ENCODE assay signal across 31 mouse cellular contexts in the genomic region with DNA sequence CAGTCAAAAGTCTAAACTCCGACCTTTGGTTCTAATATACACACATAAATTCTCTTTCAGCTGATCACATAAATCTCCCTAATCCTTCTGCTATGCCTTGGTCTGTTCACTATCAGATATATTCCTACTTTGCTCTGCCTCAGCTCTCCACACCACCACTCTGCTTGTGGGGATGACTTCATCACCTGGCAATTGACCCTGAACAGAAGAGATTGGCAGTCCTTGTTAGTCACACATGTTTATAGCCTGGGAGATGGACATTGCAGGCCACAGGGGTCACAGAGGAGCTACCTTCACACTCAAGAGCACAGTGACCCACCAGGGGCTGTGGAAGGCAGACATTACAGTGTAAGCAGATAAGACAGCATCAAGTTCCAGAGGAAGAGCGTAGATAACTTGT.
DNase-seq lines count a peak whose midpoint lies in the region; ATAC-seq lines count a peak whose summit lies in the region.
"Had no signal": no experiment of that assay in that cellular context is flagged by ENCODE, and none has a peak within 500 bp of the region (broad histone marks: within the 10 kb centered on the region; RNA-seq: fewer than 3 reads in every experiment).

No protein-coding gene starts in this region.

- H3K27me3 ChIP-seq in kidney, embryonic 15.5 days = no peaks in the 10 kb centered on the region
- H3K27me3 ChIP-seq: heart, embryonic 15.5 days; limb, embryonic 15.5 days; liver, embryonic 13.5 days; neural tube, embryonic 12.5 days; stomach, embryonic 15.5 days had no signal

- H3K4me2 ChIP-seq in kidney, embryonic 15.5 days = no peak overlapping the region
- H3K4me2 ChIP-seq: heart, embryonic 15.5 days; limb, embryonic 15.5 days; liver, embryonic 13.5 days; midbrain, embryonic 11.5 days; neural tube, embryonic 12.5 days; stomach, embryonic 15.5 days had no signal

- no peak for DNase-seq in kidney, adult 9 months
- peak; percentile 49 for DNase-seq in embryo, embryonic 10 days (ENCODE audit: low spot score)
- peak; percentile 21 for DNase-seq in embryo, embryonic 9.5 days (ENCODE audit: extremely low spot score)
- DNase-seq in mesoderm, embryonic 11.5 days (ENCODE audit: low read depth, low spot score) = peak; percentile 52
- DNase-seq in cerebellum, postnatal 36 days = no peak
- DNase-seq in right cerebral cortex, postnatal 36 days (ENCODE audit: low spot score in 2 of 2) = no peak
- DNase-seq: adrenal gland, postnatal 10 days; cerebellum, adult 11-12 months; cerebellum, adult 9-11 months; gastrocnemius, postnatal 10 days; kidney, adult 11 months; kidney, postnatal 10 days; layer of hippocampus, postnatal 36 days; liver, embryonic 13.5 days; lung, adult 18-20 months; thymus, adult 18-20 months; thymus, postnatal 25 days had no signal

- H3K4me3 ChIP-seq in kidney, embryonic 15.5 days (replicated peaks) = no peak overlapping the region
- H3K4me3 ChIP-seq: erythroblast, embryonic 14.5 days; heart, embryonic 15.5 days; limb, embryonic 10.5 days; limb, embryonic 15.5 days; liver, embryonic 13.5 days; neural tube, embryonic 12.5 days; stomach, embryonic 15.5 days had no signal

- WGBS in kidney, embryonic 15.5 days = 32% methylated on average over 2 of the region's 2 CpGs

- ATAC-seq in kidney, embryonic 15.5 days (replicated peaks; ENCODE audit: low FRiP score) = 0 out of 2 replicates have a peak, but pooled peaks have one; percentile 36
- ATAC-seq: forebrain, embryonic 16.5 days; hindbrain, embryonic 16.5 days; lung, postnatal 0 days; midbrain, embryonic 16.5 days had no signal

- 0 out of 2 replicates have a peak, but pooled peaks cover 4% of the 10 kb centered on the region for H3K4me1 ChIP-seq in kidney, embryonic 15.5 days
- H3K4me1 ChIP-seq: liver, embryonic 13.5 days; neural tube, embryonic 12.5 days; stomach, embryonic 15.5 days had no signal

- H3K9ac ChIP-seq in kidney, embryonic 15.5 days = no peak overlapping the region
- H3K9ac ChIP-seq: heart, embryonic 15.5 days; limb, embryonic 15.5 days; liver, embryonic 13.5 days; neural tube, embryonic 12.5 days; stomach, embryonic 15.5 days had no signal

- H3K9me3 ChIP-seq in kidney, embryonic 15.5 days (replicated peaks) = no peaks in the 10 kb centered on the region
- H3K9me3 ChIP-seq: heart, embryonic 15.5 days; limb, embryonic 10.5 days; limb, embryonic 15.5 days; liver, embryonic 13.5 days; neural tube, embryonic 12.5 days; stomach, embryonic 15.5 days had no signal

- H3K36me3 ChIP-seq in kidney, embryonic 15.5 days = no peaks in the 10 kb centered on the region
- H3K36me3 ChIP-seq: G1E; heart, embryonic 15.5 days; limb, embryonic 10.5 days; limb, embryonic 15.5 days; liver, embryonic 13.5 days; neural tube, embryonic 12.5 days; stomach, embryonic 15.5 days had no signal

- no peak overlapping the region for H3K27ac ChIP-seq in kidney, embryonic 15.5 days
- H3K27ac ChIP-seq: heart, embryonic 15.5 days; limb, embryonic 10.5 days; limb, embryonic 15.5 days; liver, embryonic 13.5 days; macrophage; neural tube, embryonic 12.5 days; stomach, embryonic 15.5 days had no signal

Comparison
In these comparisons a context has a peak if more than half of its experiments do, and no peak if none do; other contexts are left out.
1. DNase-seq: peak in embryo, embryonic 10 days (single experiment), embryo, embryonic 9.5 days (single experiment) and mesoderm, embryonic 11.5 days (single experiment); none in kidney, adult 9 months (single experiment), cerebellum, postnatal 36 days (0 of 2) and right cerebral cortex, postnatal 36 days (0 of 2).